Mouse (Mus musculus) T-cell, adult 2 months (primary cell): Measurements from ENCODE around the gene Scfd2.

Source experiments
- DNase-seq: peaks from one replicate; pipeline ENCODE4 v3.0.0; 2022; ENCODE audit warnings: low spot score

Scfd2 gene

DNA sequence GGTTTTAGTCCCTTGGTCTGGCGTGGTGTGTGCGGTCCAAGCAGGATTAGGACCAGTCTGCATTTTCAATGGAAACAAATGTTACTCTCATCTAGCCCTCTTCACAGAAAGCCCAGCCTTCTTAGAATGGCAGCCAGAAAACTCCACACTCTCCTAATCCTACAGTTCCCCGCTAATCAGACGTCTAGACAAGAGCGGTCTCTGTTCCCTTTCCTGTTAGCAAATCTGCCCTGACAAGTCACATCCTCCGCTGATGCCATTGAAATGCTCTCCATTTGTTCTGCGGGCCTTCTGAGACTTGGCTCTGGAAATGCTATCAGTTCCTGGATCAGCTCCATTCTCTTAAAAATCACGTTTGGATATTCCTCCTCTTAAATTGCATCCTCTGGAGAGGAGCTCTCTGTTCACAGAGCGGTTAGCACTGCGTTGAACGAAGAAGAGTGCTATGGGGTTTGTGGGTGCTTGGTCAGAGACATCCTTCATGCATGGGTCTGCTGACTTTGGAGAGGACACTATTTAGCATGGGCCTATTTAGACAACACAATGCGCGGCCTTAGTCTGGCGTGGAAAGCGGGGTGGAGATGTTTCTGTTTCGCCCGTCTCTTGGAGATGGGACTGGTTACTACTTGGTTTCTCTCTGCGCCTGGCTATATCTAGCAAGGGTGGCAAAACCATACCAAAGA lies 358.3 kb downstream of the Scfd2 start:
- no peak for DNase-seq

DNA sequence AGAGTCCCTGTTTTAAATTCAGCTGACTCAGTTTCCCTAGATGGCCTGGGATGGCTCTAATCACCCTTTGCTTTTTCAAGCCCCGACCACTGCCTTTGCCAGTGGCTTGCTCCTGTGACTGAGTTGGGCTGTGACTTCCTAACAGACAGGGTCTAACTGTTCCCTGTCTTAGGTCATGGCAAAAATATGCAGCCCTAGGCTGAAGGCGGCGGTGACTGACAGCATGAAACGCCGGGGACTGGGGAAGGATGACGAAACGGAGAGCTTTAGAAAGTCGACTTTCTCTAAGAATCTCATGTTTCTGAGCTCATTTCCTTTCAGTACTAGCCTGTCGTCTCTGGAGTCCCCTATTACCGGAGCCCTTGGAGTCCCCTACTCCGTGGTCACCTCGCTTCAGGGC lies 359.4 kb downstream of the Scfd2 start:
- DNase-seq: no peak

DNA sequence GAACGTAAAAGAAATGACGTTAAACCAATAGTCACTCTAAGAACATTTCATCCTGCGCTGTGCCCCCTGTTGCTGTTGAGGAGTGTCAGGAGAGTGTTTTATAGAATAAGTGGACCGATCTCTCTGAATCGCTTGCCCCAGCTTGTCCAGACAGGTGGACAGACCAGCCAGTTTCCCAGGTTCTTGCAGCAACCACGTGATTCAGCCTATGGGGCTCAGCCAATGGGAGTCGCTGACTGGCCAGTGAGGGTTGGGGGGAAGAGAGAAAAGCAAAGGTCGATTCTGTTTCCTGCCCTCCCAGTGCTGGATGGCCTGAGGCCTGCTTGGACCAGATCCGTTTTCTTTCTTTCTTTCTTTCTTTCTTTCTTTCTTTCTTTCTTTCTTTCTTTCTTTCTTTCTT lies 359.8 kb downstream of the Scfd2 start:
- DNase-seq: no peak

- no peak for DNase-seq
These were observed 363.5 kb downstream of the Scfd2 start for GRCm38 (mm10) chr5:74168085-74168484.

GRCm38 (mm10) chr5:74166642-74167041 lies 364.9 kb downstream of the Scfd2 start:
- no peak for DNase-seq

DNA sequence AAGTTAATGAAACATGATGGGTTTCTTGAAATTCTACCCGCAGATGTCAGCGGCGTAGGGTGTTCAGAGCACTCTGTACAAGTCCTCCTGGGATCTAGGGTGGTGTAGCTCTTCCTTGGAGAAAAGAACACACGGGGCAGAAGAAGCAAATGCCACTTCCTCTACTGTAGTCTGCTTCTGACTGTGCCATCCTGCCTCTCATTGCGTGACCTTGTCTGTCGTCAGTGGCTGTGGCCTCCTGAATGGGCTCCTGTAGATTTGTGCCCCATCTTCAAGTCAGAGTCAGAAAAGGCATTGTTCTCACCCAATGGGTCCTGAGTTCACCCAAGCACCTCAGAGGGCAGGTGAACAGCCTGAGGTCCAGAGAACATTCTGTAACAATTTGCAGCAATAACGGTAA lies 367.0 kb downstream of the Scfd2 start:
- no peak for DNase-seq

GRCm38 (mm10) chr5:74163141-74163540 lies 368.4 kb downstream of the Scfd2 start:
- DNase-seq: no peak

DNA sequence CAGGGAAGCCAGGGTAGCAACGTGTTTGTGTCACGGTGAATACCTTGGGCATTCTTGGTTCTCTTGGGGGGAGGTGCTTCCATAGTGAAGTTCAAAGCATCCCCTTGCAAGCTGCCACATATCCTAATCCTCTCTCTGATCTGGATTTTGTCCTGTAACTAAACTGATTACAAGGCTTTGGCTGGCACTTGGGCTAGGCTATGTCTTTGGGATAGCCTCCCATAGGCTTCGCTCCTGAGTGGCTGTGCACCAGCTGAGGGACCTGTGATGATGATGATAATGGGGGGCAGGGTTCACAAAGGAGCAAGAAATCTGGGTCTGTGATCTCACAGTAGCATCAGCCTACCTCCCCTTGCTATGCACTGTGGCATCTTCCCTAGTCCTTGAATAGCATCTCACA lies 369.5 kb downstream of the Scfd2 start:
- no peak for DNase-seq

GRCm38 (mm10) chr5:74161297-74161926 lies 370.1 kb downstream of the Scfd2 start:
- DNase-seq: no peak

- DNase-seq: no peak
These were observed 371.2 kb downstream of the Scfd2 start for GRCm38 (mm10) chr5:74160349-74160748.

DNA sequence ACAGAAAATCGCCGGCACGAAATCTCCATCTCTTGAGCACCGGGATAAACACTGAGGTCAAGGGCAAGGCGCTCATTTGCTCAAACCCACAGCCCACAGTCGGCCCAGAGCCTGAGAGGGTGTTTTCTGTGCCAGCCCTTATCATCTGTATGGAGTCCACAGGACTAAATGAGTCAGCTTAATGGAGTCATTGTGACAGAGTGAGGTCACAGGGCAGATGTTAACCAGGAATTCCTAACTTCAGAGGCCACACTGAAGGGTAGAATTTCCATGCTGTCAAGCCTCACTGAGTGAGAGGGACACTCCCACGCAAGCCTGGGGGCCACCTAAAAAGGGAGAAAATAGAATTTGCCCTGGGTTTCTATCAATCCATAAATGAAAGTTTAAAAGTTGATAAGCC lies 371.7 kb downstream of the Scfd2 start:
- DNase-seq: no peak

GRCm38 (mm10) chr5:74158929-74159632 lies 372.5 kb downstream of the Scfd2 start:
- DNase-seq: no peak

DNA sequence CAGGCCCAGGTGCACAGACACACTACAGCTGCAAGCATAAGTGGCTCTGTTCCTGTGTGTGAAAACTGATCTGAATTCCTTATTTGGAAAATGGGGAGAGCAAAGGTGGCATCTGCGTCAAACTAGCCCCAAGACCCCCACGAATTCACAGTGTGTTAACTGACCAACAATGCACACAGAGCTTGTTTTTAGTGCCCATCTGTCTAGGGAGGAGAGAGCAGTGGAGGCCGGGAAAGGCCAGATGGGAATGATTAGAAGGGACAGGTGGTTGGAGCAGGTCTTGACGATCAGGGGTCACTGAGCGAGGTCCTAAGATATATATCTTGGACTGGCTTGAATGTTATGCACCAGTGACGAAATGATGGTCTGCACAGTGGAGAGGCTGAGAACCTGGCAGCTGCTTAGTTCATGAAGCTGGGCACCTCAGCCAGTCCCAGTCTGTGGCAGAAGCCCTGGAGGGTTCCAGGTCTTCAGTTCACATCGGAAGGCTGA lies 375.7 kb downstream of the Scfd2 start:
- DNase-seq: no peak
